Mouse (Mus musculus) hindbrain, embryonic 13.5 days (tissue): ENCODE data around the gene Teddm1a. TPM values are rescaled to one million over a fixed set of nuclear protein-coding genes. Genes with fewer than 3 reads are reported as not detected.

Source experiments
- ATAC-seq: fragments of 200-750 bp; cut with Nextera tagmentation; 2 replicates; pipeline ENCODE4 v1.8.0; 2017; ENCODE audit warnings: moderate TSS enrichment; ENCODE audit not compliant: low FRiP score
- H3K27ac ChIP-seq: fragments of 300-500 bp; sonication (generic); 2 replicates; pipeline ENCODE4 v1.5.1; 2015; ENCODE audit warnings: inconsistent platforms, mild to moderate bottlenecking, moderate library complexity
- H3K27me3 ChIP-seq: fragments of 300-500 bp; sonication (generic); 2 replicates; pipeline ENCODE4 v1.6.1; 2015; ENCODE audit warnings: mild to moderate bottlenecking, inconsistent platforms
- H3K36me3 ChIP-seq: fragments of 300-500 bp; sonication (generic); 2 replicates; pipeline ENCODE4 v1.6.1; 2015; ENCODE audit warnings: mild to moderate bottlenecking, inconsistent platforms
- H3K4me1 ChIP-seq: fragments of 300-500 bp; sonication (generic); replicated peaks from 2 replicates; pipeline ENCODE4 v1.6.1; 2015; ENCODE audit warnings: inconsistent platforms
- H3K4me2 ChIP-seq: fragments of 300-500 bp; sonication (generic); 2 replicates; pipeline ENCODE4 v1.6.1; 2015; ENCODE audit warnings: inconsistent platforms, mild to moderate bottlenecking, moderate library complexity
- H3K4me3 ChIP-seq: fragments of 300-500 bp; sonication (generic); 2 replicates; pipeline ENCODE4 v1.5.1; 2015; ENCODE audit warnings: mild to moderate bottlenecking, inconsistent platforms
- H3K9ac ChIP-seq: fragments of 300-500 bp; sonication (generic); 2 replicates; pipeline ENCODE4 v1.6.1; 2015; ENCODE audit warnings: mild to moderate bottlenecking, inconsistent platforms
- H3K9me3 ChIP-seq: fragments of 300-500 bp; sonication (generic); 2 replicates; pipeline ENCODE4 v1.6.1; 2016; ENCODE audit warnings: inconsistent platforms
- WGBS: fragments of 180-500 bp; shearing (Covaris S2); methylation state at CpG from one replicate; pipeline ENCODE4 v1.1.7; 2015; 5-methylcytosine and 5-hydroxymethylcytosine counted together
- microRNA-seq: library from miRNA; unstranded; fragments of <30 nt; microRNA quantifications from one replicate; pipeline ENCODE4, GENCODE M21; 2016
- polyA plus RNA-seq: library from polyadenylated mRNA; unstranded; fragments of >200 nt; fragmentation: Nextera tagmentation; extraction: Ambion mirVana; gene quantifications from 2 replicates; pipeline ENCODE4 v1.2.1, GENCODE M21; 2015

Teddm1a gene
- polyA plus RNA-seq, 1 experiment from 2014 or later = not detected

DNA sequence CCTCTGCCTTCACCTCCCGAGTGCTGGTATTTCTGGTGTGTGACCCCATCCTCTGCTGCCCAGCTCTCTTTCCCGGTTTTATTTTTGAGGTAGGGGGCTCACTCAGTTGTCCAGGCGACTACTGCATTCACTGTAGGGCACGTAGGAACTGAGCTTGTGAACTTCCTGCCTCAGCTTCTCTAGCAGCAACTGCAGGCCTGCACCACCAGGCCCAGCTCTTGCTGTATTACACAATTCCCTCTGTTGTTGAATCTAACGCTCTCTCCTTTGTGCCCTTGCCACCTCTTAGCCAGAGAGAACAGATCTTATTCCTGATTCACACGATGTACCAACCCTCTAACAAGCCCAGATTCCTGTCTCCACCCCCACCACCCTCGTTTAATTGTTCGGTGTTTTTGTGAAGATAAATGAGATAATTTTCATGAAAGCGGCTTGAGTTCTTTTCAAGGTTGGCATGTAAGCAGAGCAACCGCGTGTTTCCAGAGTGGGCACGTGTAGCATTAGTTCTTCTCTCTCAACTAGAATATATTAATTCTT is 44.4 kb downstream of the Teddm1a start:
- Histone ChIP-seq H3K4me1 (no peaks in the 10 kb centered on the region), H3K4me3 (no peak overlapping the region), H3K9me3 (no peaks in the 10 kb centered on the region), H3K36me3 (no peaks in the 10 kb centered on the region), H3K4me2 (no peak overlapping the region), H3K9ac (no peak overlapping the region), H3K27me3 (no peaks in the 10 kb centered on the region), H3K27ac (no peak overlapping the region)
- 76% methylated on average over 12 of the region's 12 CpGs for WGBS
- no peak for ATAC-seq

DNA sequence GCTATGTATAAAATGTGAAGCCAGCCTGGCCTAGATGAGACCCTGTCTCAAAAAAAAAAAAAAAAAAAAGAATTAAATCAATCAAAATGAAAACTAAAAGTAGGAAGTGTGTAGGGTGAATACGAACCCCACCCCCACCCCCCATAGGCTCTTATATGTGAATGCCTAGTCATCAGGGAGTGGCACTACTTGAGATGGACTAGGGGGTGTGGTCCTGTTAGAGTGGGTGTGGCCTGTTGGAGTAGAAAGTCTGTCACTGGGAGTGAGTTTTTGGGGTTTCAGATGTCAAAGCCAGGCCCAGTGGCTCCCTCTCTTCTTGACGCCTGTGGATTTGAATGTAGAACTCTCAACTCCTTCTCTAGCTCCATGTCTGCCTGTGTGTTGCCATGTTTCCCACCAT is 45.5 kb downstream of the Teddm1a start:
- H3K27ac ChIP-seq = no peak overlapping the region
- no peak for ATAC-seq
- H3K9ac ChIP-seq = no peak overlapping the region
- no peak overlapping the region for H3K4me2 ChIP-seq
- H3K9me3 ChIP-seq = no peaks in the 10 kb centered on the region
- 97% methylated on average over 2 of the region's 2 CpGs for WGBS
- H3K27me3 ChIP-seq = no peaks in the 10 kb centered on the region
- H3K36me3 ChIP-seq = no peaks in the 10 kb centered on the region
- H3K4me1 ChIP-seq = no peaks in the 10 kb centered on the region
- no peak overlapping the region for H3K4me3 ChIP-seq

DNA sequence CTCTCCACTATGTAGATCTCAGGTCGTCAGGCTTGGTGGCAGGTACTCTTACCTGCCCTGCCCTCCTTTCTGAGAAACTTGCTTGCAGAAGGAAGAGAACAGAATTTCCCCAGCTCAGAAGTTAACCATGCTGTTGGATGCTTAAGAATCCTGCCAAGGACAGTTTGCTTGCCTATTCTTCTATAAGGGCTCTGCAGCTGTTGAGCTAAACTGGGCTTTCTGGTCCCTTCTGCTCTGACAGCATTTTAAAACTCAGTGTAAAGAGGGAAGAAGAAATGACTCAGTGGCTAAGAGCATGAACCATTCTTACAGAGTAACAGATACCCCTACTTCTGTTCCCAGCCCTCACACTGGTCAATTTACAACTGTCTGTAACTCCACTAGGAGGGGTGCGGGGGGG is 49.4 kb downstream of the Teddm1a start:
- Histone ChIP-seq H3K4me1 (no peaks in the 10 kb centered on the region), H3K4me2 (no peak overlapping the region), H3K27ac (no peak overlapping the region), H3K9me3 (no peaks in the 10 kb centered on the region), H3K9ac (no peak overlapping the region), H3K4me3 (no peak overlapping the region), H3K36me3 (no peaks in the 10 kb centered on the region), H3K27me3 (no peaks in the 10 kb centered on the region)
- 90% methylated on average over 2 of the region's 2 CpGs for WGBS
- ATAC-seq = no peak

Small RNA genes within 50 kb of the gene (microRNA-seq; reads per million reads assigned to microRNA genes)
- 17.7 reads per million, percentile 29 among the genes with 10 or more reads in this experiment for gene Mir8114

Other genes with a start within 250 kb of the Teddm1a start
- gene Rgs8, start 238.7 kb upstream of the Teddm1a start, polyA plus RNA-seq = 24.4 and 26.4 TPM in 2 replicates
- 21.2 and 26.0 TPM in 2 replicates for gene Rgs16, start 151.4 kb upstream of the Teddm1a start, polyA plus RNA-seq
- 53.7 and 53.8 TPM in 2 replicates for gene Rnasel, start 142.3 kb upstream of the Teddm1a start, polyA plus RNA-seq
- 0.08 and 0.26 TPM in 2 replicates for gene Rgsl1, start 47.6 kb upstream of the Teddm1a start, polyA plus RNA-seq
- gene Teddm1b, start 17.4 kb upstream of the Teddm1a start, polyA plus RNA-seq = 0.63 and 0.87 TPM in 2 replicates
- gene Glul, start 8.2 kb downstream of the Teddm1a start, polyA plus RNA-seq = 150 and 164 TPM in 2 replicates
- 0.96 and 1.3 TPM in 2 replicates for gene Teddm2, start 8.5 kb downstream of the Teddm1a start, polyA plus RNA-seq